Mouse (Mus musculus) myocyte (in vitro differentiated cells): ENCODE results near the gene Mettl1.

Source experiments
- CEBPB ChIP-seq: IDR thresholded peaks from 2 replicates; pipeline ENCODE4 v1.6.1; 2011; ENCODE audit warnings: mild to moderate bottlenecking, moderate library complexity; ENCODE audit not compliant: poor library complexity, insufficient read depth, severe bottlenecking
- E2F4 ChIP-seq: IDR thresholded peaks from one replicate; pipeline ENCODE4 v1.6.1; 2011; ENCODE audit warnings: mild to moderate bottlenecking, control low read depth, moderate library complexity; ENCODE audit not compliant: insufficient read depth
- MAX ChIP-seq: IDR thresholded peaks from one replicate; pipeline ENCODE4 v1.6.1; 2011; ENCODE audit warnings: low read depth, mild to moderate bottlenecking, control low read depth
- MYOD1 ChIP-seq, 3 experiments: IDR thresholded peaks; one replicate each; pipeline ENCODE4 v1.6.1; 2011; ENCODE audit warnings: control low read depth in 2 of 3, low read depth in 2 of 3, mild to moderate bottlenecking in 2 of 3, moderate library complexity in 1 of 3; ENCODE audit not compliant: insufficient read length in 2 of 3, control insufficient read depth in 1 of 3
- MYOG ChIP-seq, 3 experiments: IDR thresholded peaks; one replicate each; pipeline ENCODE4 v1.6.1; 2011; ENCODE audit warnings: control low read depth in 2 of 3, low read depth in 2 of 3, mild to moderate bottlenecking in 2 of 3; ENCODE audit not compliant: insufficient read length in 2 of 3, control insufficient read depth in 1 of 3, insufficient read depth in 1 of 3
- POLR2A ChIP-seq: IDR thresholded peaks from one replicate; pipeline ENCODE4 v1.6.1; 2011; ENCODE audit warnings: low read depth, mild to moderate bottlenecking, control low read depth, moderate library complexity; ENCODE audit not compliant: insufficient read length
- POLR2AphosphoS2 ChIP-seq: IDR thresholded peaks from one replicate; pipeline ENCODE4 v1.6.1; 2011; ENCODE audit warnings: low read depth, control low read depth; ENCODE audit not compliant: insufficient read length
- REST ChIP-seq: IDR thresholded peaks from one replicate; pipeline ENCODE4 v1.6.1; 2011; ENCODE audit warnings: mild to moderate bottlenecking, control low read depth, moderate library complexity; ENCODE audit not compliant: insufficient read depth, insufficient read length
- SRF ChIP-seq: IDR thresholded peaks from one replicate; pipeline ENCODE4 v1.6.1; 2011; ENCODE audit warnings: low read depth; ENCODE audit not compliant: control insufficient read depth, insufficient read length
- TCF12 ChIP-seq: IDR thresholded peaks from one replicate; pipeline ENCODE4 v1.6.1; 2011; ENCODE audit warnings: mild to moderate bottlenecking, control low read depth; ENCODE audit not compliant: poor library complexity, insufficient read depth, severe bottlenecking
- TCF3 ChIP-seq: IDR thresholded peaks from one replicate; pipeline ENCODE4 v1.6.1; 2011; ENCODE audit warnings: low read depth, control low read depth; ENCODE audit not compliant: insufficient read length
- USF1 ChIP-seq: IDR thresholded peaks from one replicate; pipeline ENCODE4 v1.6.1; 2011; ENCODE audit warnings: low read depth, mild to moderate bottlenecking, control low read depth, moderate library complexity

DNA sequence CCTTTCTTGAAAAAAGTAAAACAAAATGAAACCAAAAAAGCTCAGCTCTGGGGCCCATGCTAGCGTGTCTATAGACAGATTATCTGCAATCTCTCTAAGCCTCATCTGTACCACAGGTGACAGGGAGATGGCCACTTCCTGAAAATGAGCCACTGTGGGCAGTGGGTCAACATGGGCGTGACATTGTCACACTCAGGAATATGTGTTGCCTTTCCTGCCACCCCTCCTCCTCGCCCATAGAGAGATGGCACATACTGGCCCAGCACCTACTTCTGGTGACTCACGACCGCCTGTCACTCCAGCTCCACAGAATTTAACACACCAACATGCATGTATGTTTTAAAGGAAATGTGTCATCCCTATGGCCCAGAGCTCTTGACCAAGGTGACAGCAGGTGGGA is 38.4 kb upstream of the Mettl1 start:
- TF ChIP-seq POLR2A, result no peak
- TF ChIP-seq USF1, result no peak
- no peak for TF ChIP-seq MYOD1 (IDR thresholded peaks at IDR 0.05; ENCODE audit: control insufficient read depth in 1 of 3, insufficient read length in 2 of 3, low read depth in 2 of 3)
- peak; percentile 16 for TF ChIP-seq POLR2AphosphoS2
- no peak for TF ChIP-seq SRF
- TF ChIP-seq TCF12, result no peak
- TF ChIP-seq MAX, result no peak
- no peak for TF ChIP-seq E2F4
- no peak for TF ChIP-seq TCF3
- TF ChIP-seq CEBPB, result no peak
- no peak for TF ChIP-seq MYOG (IDR thresholded peaks at IDR 0.05; ENCODE audit: control insufficient read depth in 1 of 3, insufficient read depth in 1 of 3, insufficient read length in 2 of 3, low read depth in 2 of 3)
- TF ChIP-seq REST, result no peak
